Mouse (Mus musculus): ENCODE measurements around the gene Notch3. TPM values are rescaled to one million over a fixed set of nuclear protein-coding genes. Genes with fewer than 3 reads are reported as not detected.

Gene Notch3
- polyA plus RNA-seq, 1 experiment from 2014 or later, result 7.7 TPM

DNA sequence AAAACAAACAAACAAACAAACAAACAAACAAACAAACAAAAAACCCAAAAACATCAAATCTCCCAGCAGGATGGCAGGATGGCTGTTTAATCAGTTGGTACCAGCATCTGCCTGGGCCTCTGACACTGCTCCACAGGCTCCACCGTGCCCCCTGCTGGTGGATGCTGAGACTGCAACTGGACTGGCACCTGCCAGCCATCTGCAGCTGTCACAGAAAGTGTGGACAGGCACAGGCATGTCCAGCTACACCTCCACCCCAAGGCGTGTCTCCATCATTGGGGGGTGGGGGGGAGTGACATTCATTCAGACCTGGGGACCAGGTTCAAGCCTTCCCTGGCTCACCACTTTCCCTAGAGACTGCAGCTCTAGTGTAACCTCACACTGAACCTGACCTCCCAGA is 93.3 kb downstream of the Notch3 start:
- Histone ChIP-seq H3K9ac (no peak overlapping the region), H3K9me3 (replicated peaks) (peaks cover 5% of the 10 kb centered on the region; the same call in 1 of the 2 replicates), H3K36me3 (ENCODE audit: poor library complexity, severe bottlenecking) (no peaks in the 10 kb centered on the region), H3K4me3 (no peak overlapping the region), H3K4me2 (no peak overlapping the region), H3K27ac (no peak overlapping the region), H3K27me3 (no peaks in the 10 kb centered on the region), H3K4me1 (0 out of 2 replicates have a peak, but pooled peaks cover 3% of the 10 kb centered on the region)
- ATAC-seq, result 0 out of 2 replicates have a peak, but pooled peaks have one; percentile 57
- 0% methylated on average over 2 of the region's 2 CpGs for WGBS

Other genes starting within 250 kb of the Notch3 start
- 52.8 and 58.6 TPM in 2 replicates for gene Rrp1b, start 130.8 kb downstream of the Notch3 start, polyA plus RNA-seq (2015; fragmentation: Nextera tagmentation; extraction: Ambion mirVana)
- gene Hsf2bp, start 130.5 kb downstream of the Notch3 start, polyA plus RNA-seq (2015; fragmentation: Nextera tagmentation; extraction: Ambion mirVana), result 0.43 TPM in 2 replicates
- gene Ephx3, start 22.7 kb upstream of the Notch3 start, polyA plus RNA-seq (2015; fragmentation: Nextera tagmentation; extraction: Ambion mirVana), result 0.08 and 0.10 TPM in 2 replicates
- 84.5 and 87.1 TPM in 2 replicates for gene Brd4, start 117.9 kb upstream of the Notch3 start, polyA plus RNA-seq (2015; fragmentation: Nextera tagmentation; extraction: Ambion mirVana)
- 112 and 114 TPM in 2 replicates for gene Akap8, start 154.4 kb upstream of the Notch3 start, polyA plus RNA-seq (2015; fragmentation: Nextera tagmentation; extraction: Ambion mirVana)
- 113 and 119 TPM in 2 replicates for gene Akap8l, start 183.8 kb upstream of the Notch3 start, polyA plus RNA-seq (2015; fragmentation: Nextera tagmentation; extraction: Ambion mirVana)
- gene Wiz, start 222.6 kb upstream of the Notch3 start, polyA plus RNA-seq (2015; fragmentation: Nextera tagmentation; extraction: Ambion mirVana), result 26.6 and 27.7 TPM in 2 replicates
- 0.26 and 0.32 TPM in 2 replicates for gene Rasal3, start 236.7 kb upstream of the Notch3 start, polyA plus RNA-seq (2015; fragmentation: Nextera tagmentation; extraction: Ambion mirVana)

Measured in forebrain, embryonic 13.5 days (tissue).